Mouse (Mus musculus): ENCODE data around the gene Ctnnd2.

DNA sequence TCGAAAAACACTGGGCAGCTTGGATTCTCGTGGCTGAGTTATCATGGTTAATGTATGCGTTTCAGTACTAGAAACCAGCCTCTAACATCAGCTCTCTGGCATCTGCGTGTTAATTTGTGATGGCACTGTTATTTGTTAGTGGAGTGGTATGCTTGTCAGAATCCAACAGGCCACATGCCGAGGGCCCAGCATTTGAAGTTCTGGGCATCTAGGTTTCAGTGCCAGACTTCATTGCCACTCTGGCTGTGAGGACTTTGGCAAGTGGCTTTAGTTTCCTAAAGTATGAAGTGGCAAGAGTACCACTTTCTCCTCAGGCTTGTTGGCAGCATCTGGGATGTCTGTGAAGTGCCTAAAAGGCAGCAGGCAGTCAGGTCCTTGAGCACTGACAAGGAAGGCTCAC is 415.1 kb downstream of the Ctnnd2 start:
- TF ChIP-seq CTCF (conservative IDR thresholded peaks at IDR 0.05; ENCODE audit: insufficient read depth, insufficient read length, low read depth, low read length) = no peak
- TF ChIP-seq POLR2A (IDR thresholded peaks at IDR 0.05; ENCODE audit: low read depth, low read length) = no peak
